Mouse (Mus musculus): Measurements from ENCODE around the gene Slc17a8.

- TF ChIP-seq POLR2A (IDR thresholded peaks at IDR 0.05; ENCODE audit: borderline replicate concordance, extremely low read depth, insufficient read depth, insufficient read length, poor library complexity, severe bottlenecking) (no peak), CTCF (IDR thresholded peaks at IDR 0.05; ENCODE audit: borderline replicate concordance, extremely low read depth, insufficient read depth, insufficient read length) (no peak)
These were observed 48.1 kb downstream of the Slc17a8 start for GRCm38 (mm10) chr10:89572946-89573345.
